Comparison of ENCODE assay signal across 26 mouse cellular contexts in genomic region chr12:7709872-7710271, GRCm38 (mm10).
A peak's percentile ranks its signal among the peaks of the same experiment; 100 is the strongest.
DNase-seq lines count a peak whose midpoint lies in the region; ATAC-seq and TF ChIP-seq lines count a peak whose summit lies in the region.
"Had no signal": no experiment of that assay in that cellular context is flagged by ENCODE, and none has a peak within 500 bp of the region (broad histone marks: within the 10 kb centered on the region; RNA-seq: fewer than 3 reads in every experiment).

No protein-coding gene starts in this region.

- whole genome bisulfite sequencing in hindbrain, embryonic 10.5 days, result 64% methylated on average over 2 of the region's 2 CpGs
- WGBS in hindbrain, embryonic 14.5 days, result 51% methylated on average over 2 of the region's 2 CpGs
- 57% methylated on average over 2 of the region's 2 CpGs for WGBS in lung, embryonic 15.5 days
- WGBS in midbrain, embryonic 14.5 days, result 38% methylated on average over 2 of the region's 2 CpGs
- 31% methylated on average over 2 of the region's 2 CpGs for WGBS in midbrain, postnatal 0 days

- peaks cover 27% of the 10 kb centered on the region for H3K4me1 ChIP-seq in hindbrain, embryonic 10.5 days (replicated peaks)
- no peaks in the 10 kb centered on the region; the same call in 1 of the 2 replicates for H3K4me1 ChIP-seq in hindbrain, embryonic 14.5 days (replicated peaks; ENCODE audit: control insufficient read depth, insufficient read depth, low read length)
- no peaks in the 10 kb centered on the region for H3K4me1 ChIP-seq in lung, embryonic 15.5 days
- H3K4me1 ChIP-seq in midbrain, embryonic 14.5 days (ENCODE audit: control insufficient read depth, insufficient read depth, low read length), result peaks cover 9% of the 10 kb centered on the region; the same call in 1 of the 2 replicates
- no peaks in the 10 kb centered on the region for H3K4me1 ChIP-seq in midbrain, postnatal 0 days (ENCODE audit: insufficient read depth, low read length)
- H3K4me1 ChIP-seq: forebrain, embryonic 13.5 days; heart, embryonic 12.5 days; heart, embryonic 15.5 days had no signal

- no peak overlapping the region for H3K4me2 ChIP-seq in hindbrain, embryonic 14.5 days (replicated peaks)
- no peak overlapping the region for H3K4me2 ChIP-seq in lung, embryonic 15.5 days
- H3K4me2 ChIP-seq in midbrain, embryonic 14.5 days (ENCODE audit: low read length), result no peak overlapping the region
- no peak overlapping the region for H3K4me2 ChIP-seq in midbrain, postnatal 0 days (ENCODE audit: low read depth, low read length, poor library complexity, severe bottlenecking)
- H3K4me2 ChIP-seq: forebrain, embryonic 13.5 days; heart, embryonic 12.5 days; heart, embryonic 15.5 days had no signal

- H3K4me3 ChIP-seq in hindbrain, embryonic 10.5 days, result no peak overlapping the region
- no peak overlapping the region for H3K4me3 ChIP-seq in hindbrain, embryonic 14.5 days (replicated peaks; ENCODE audit: low read length)
- no peak overlapping the region for H3K4me3 ChIP-seq in lung, embryonic 15.5 days
- no peak overlapping the region for H3K4me3 ChIP-seq in midbrain, embryonic 14.5 days (replicated peaks; ENCODE audit: low read depth, low read length)
- no peak overlapping the region for H3K4me3 ChIP-seq in midbrain, postnatal 0 days (ENCODE audit: low read depth, low read length)
- H3K4me3 ChIP-seq: forebrain, embryonic 10.5 days; forebrain, embryonic 13.5 days; heart, embryonic 12.5 days; heart, embryonic 15.5 days had no signal

- no peak overlapping the region for H3K9ac ChIP-seq in hindbrain, embryonic 14.5 days
- H3K9ac ChIP-seq in lung, embryonic 15.5 days, result no peak overlapping the region
- no peak overlapping the region for H3K9ac ChIP-seq in midbrain, embryonic 14.5 days (replicated peaks; ENCODE audit: low read length)
- no peak overlapping the region for H3K9ac ChIP-seq in midbrain, postnatal 0 days (replicated peaks; ENCODE audit: low read length, poor library complexity, severe bottlenecking)
- H3K9ac ChIP-seq: forebrain, embryonic 13.5 days; heart, embryonic 12.5 days; heart, embryonic 15.5 days had no signal

- H3K27ac ChIP-seq in hindbrain, embryonic 10.5 days, result peak overlapping the region; percentile 53
- H3K27ac ChIP-seq in hindbrain, embryonic 14.5 days, result no peak overlapping the region
- H3K27ac ChIP-seq in lung, embryonic 15.5 days, result 0 out of 2 replicates have a peak overlapping the region, but pooled peaks have one; percentile 10
- H3K27ac ChIP-seq in midbrain, embryonic 14.5 days (replicated peaks; ENCODE audit: low read depth, low read length), result 0 out of 2 replicates have a peak overlapping the region, but pooled peaks have one; percentile 26
- H3K27ac ChIP-seq in midbrain, postnatal 0 days (ENCODE audit: low read depth, low read length), result no peak overlapping the region
- H3K27ac ChIP-seq: forebrain, embryonic 10.5 days; forebrain, embryonic 13.5 days; heart, embryonic 15.5 days; hindbrain, postnatal 0 days had no signal

- H3K36me3 ChIP-seq in hindbrain, embryonic 10.5 days, result no peaks in the 10 kb centered on the region
- no peaks in the 10 kb centered on the region for H3K36me3 ChIP-seq in hindbrain, embryonic 14.5 days (replicated peaks; ENCODE audit: control insufficient read depth, insufficient read depth)
- no peaks in the 10 kb centered on the region for H3K36me3 ChIP-seq in lung, embryonic 15.5 days
- H3K36me3 ChIP-seq in midbrain, embryonic 14.5 days (ENCODE audit: control insufficient read depth, insufficient read depth, low read length), result no peaks in the 10 kb centered on the region
- no peaks in the 10 kb centered on the region for H3K36me3 ChIP-seq in midbrain, postnatal 0 days (ENCODE audit: insufficient read depth, low read length)
- H3K36me3 ChIP-seq: forebrain, embryonic 10.5 days; G1E; heart, embryonic 12.5 days; heart, embryonic 15.5 days had no signal

- DNase-seq in hindbrain, embryonic 10.5 days (ENCODE audit: low spot score), result no peak
- no peak for DNase-seq in hindbrain, embryonic 14.5 days (ENCODE audit: low spot score)
- no peak for DNase-seq in lung, postnatal 10 days
- DNase-seq in midbrain, embryonic 14.5 days, result no peak
- no peak for DNase-seq in midbrain, postnatal 0 days (ENCODE audit: low spot score)
- DNase-seq: adrenal gland, postnatal 10 days; adrenal gland, postnatal 36 days; B cell, adult 2 months; cerebellum, adult 18-20 months; cerebellum, adult 9-10 months; cerebellum, postnatal 14 days; gastrocnemius, postnatal 10 days; gastrocnemius, postnatal 36 days; heart, postnatal 10 days; heart, postnatal 36 days had no signal

- TF ChIP-seq CTCF in midbrain, postnatal 0 days (IDR thresholded peaks at IDR 0.05), result no peak

- H3K27me3 ChIP-seq in hindbrain, embryonic 10.5 days (ENCODE audit: insufficient read depth, poor library complexity, severe bottlenecking), result no peaks in the 10 kb centered on the region
- no peaks in the 10 kb centered on the region for H3K27me3 ChIP-seq in hindbrain, embryonic 14.5 days (ENCODE audit: control insufficient read depth, insufficient read depth, low read length)
- no peaks in the 10 kb centered on the region for H3K27me3 ChIP-seq in lung, embryonic 15.5 days
- no peaks in the 10 kb centered on the region for H3K27me3 ChIP-seq in midbrain, embryonic 14.5 days (ENCODE audit: control insufficient read depth, insufficient read depth, low read length)
- no peaks in the 10 kb centered on the region for H3K27me3 ChIP-seq in midbrain, postnatal 0 days (ENCODE audit: insufficient read depth, low read length)
- H3K27me3 ChIP-seq: CH12.LX; forebrain, embryonic 13.5 days; heart, embryonic 12.5 days; heart, embryonic 15.5 days had no signal

- no peak for ATAC-seq in hindbrain, embryonic 14.5 days (ENCODE audit: low FRiP score)
- ATAC-seq in lung, embryonic 15.5 days (ENCODE audit: borderline replicate concordance, extremely low read depth, low FRiP score, low TSS enrichment), result peak; percentile 55; the same call in 1 of the 2 replicates
- ATAC-seq in midbrain, embryonic 14.5 days (ENCODE audit: low FRiP score, low TSS enrichment), result no peak
- ATAC-seq in midbrain, postnatal 0 days (ENCODE audit: low FRiP score), result no peak
- ATAC-seq: forebrain, embryonic 13.5 days; forebrain, embryonic 16.5 days; hindbrain, postnatal 0 days; inflammation-experienced regulatory T-cells, adult 6 months; Patski had no signal

- no peaks in the 10 kb centered on the region for H3K9me3 ChIP-seq in hindbrain, embryonic 10.5 days
- no peaks in the 10 kb centered on the region for H3K9me3 ChIP-seq in hindbrain, embryonic 14.5 days (ENCODE audit: control insufficient read depth, low read length)
- no peaks in the 10 kb centered on the region for H3K9me3 ChIP-seq in lung, embryonic 15.5 days
- H3K9me3 ChIP-seq in midbrain, embryonic 14.5 days (ENCODE audit: control insufficient read depth, low read length), result no peaks in the 10 kb centered on the region
- no peaks in the 10 kb centered on the region for H3K9me3 ChIP-seq in midbrain, postnatal 0 days (ENCODE audit: low read length)
- H3K9me3 ChIP-seq: forebrain, embryonic 10.5 days; forebrain, embryonic 13.5 days; G1E; heart, embryonic 12.5 days; heart, embryonic 15.5 days had no signal

Comparison
In these comparisons a context has a peak if more than half of its experiments do, and no peak if none do; other contexts are left out.
1. H3K27ac ChIP-seq: peak in hindbrain, embryonic 10.5 days (single experiment), lung, embryonic 15.5 days (single experiment) and midbrain, embryonic 14.5 days (single experiment); none in hindbrain, embryonic 14.5 days (single experiment) and midbrain, postnatal 0 days (single experiment).